Mouse (Mus musculus) midbrain, embryonic 12.5 days (tissue): ENCODE measurements around the gene Zmiz1. TPM values are rescaled to one million over a fixed set of nuclear protein-coding genes. Genes with fewer than 3 reads are reported as not detected.

Experiments
- ATAC-seq: fragments of 200-750 bp; cut with Nextera tagmentation; 2 replicates; pipeline ENCODE4 v1.8.0; 2017; ENCODE audit warnings: low read depth, moderate TSS enrichment, moderate library complexity; ENCODE audit not compliant: low FRiP score
- H3K27ac ChIP-seq: fragments of 300-500 bp; sonication (generic); replicated peaks from 2 replicates; pipeline ENCODE4 v1.5.1; 2016; ENCODE audit warnings: mild to moderate bottlenecking
- H3K27me3 ChIP-seq: fragments of 300-500 bp; sonication (generic); 2 replicates; pipeline ENCODE4 v1.6.1; 2016; ENCODE audit warnings: mild to moderate bottlenecking
- H3K36me3 ChIP-seq: fragments of 300-500 bp; sonication (generic); 2 replicates; pipeline ENCODE4 v1.6.1; 2016
- H3K4me1 ChIP-seq: fragments of 300-500 bp; sonication (generic); 2 replicates; pipeline ENCODE4 v1.6.1; 2016
- H3K4me2 ChIP-seq: fragments of 300-500 bp; sonication (generic); replicated peaks from 2 replicates; pipeline ENCODE4 v1.6.1; 2016; ENCODE audit warnings: mild to moderate bottlenecking, moderate library complexity
- H3K4me3 ChIP-seq: fragments of 300-500 bp; sonication (generic); 2 replicates; pipeline ENCODE4 v1.5.1; 2016; ENCODE audit warnings: mild to moderate bottlenecking
- H3K9ac ChIP-seq: fragments of 300-500 bp; sonication (generic); replicated peaks from 2 replicates; pipeline ENCODE4 v1.6.1; 2016; ENCODE audit warnings: mild to moderate bottlenecking, moderate library complexity
- H3K9me3 ChIP-seq: fragments of 300-500 bp; sonication (generic); 2 replicates; pipeline ENCODE4 v1.6.1; 2016; ENCODE audit warnings: mild to moderate bottlenecking
- WGBS: fragments of 180-500 bp; shearing (Covaris S2); methylation state at CpG from one replicate; pipeline ENCODE4 v1.1.7; 2016; 5-methylcytosine and 5-hydroxymethylcytosine counted together
- polyA plus RNA-seq: library from polyadenylated mRNA; unstranded; fragments of >200 nt; fragmentation: Nextera tagmentation; extraction: Ambion mirVana; gene quantifications from 2 replicates; pipeline ENCODE4 v1.2.1, GENCODE M21; 2016

Gene Zmiz1
- polyA plus RNA-seq, 1 experiment from 2014 or later, result 79.4 TPM

DNA sequence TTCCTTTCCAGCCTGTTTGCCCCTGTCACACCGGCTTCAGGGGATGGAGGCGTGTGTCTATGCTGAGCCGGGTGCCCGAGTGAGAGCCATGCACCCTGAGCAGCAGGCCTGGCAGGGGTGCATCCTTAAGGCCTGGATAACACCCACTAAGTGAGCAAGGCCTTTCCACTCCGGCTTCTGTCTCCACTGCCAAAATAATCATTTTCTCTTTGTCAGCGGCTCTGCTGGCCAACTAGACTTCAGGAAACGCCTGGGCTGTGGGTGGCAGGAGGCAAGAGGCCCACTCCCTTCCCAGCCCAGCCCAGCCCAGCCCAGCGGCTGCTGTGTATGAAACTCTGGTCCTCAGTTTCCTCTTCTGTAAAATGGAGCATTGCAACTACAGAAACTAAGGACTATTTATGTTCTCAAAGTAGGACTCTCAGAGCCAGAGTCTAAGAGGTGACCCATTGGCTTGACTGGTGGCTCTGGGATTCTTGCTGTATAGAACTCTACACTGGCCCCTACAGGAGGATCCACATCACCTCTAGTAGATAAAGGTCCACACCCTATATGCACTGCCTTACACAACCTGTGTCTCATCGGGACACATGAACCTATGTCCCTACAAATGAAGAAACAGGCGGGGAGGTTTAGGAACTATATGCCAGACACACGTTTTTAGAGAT, 76.1 kb downstream of the Zmiz1 start:
- Histone ChIP-seq H3K36me3 (peaks cover 59% of the 10 kb centered on the region), H3K9ac (no peak overlapping the region), H3K4me3 (no peak overlapping the region), H3K4me1 (peaks cover 13% of the 10 kb centered on the region; the same call in 1 of the 2 replicates), H3K27me3 (no peaks in the 10 kb centered on the region), H3K4me2 (no peak overlapping the region), H3K27ac (peak overlapping the region; percentile 35), H3K9me3 (no peaks in the 10 kb centered on the region)
- ATAC-seq, result no peak
- WGBS, result 83% methylated on average over 11 of the region's 11 CpGs

DNA sequence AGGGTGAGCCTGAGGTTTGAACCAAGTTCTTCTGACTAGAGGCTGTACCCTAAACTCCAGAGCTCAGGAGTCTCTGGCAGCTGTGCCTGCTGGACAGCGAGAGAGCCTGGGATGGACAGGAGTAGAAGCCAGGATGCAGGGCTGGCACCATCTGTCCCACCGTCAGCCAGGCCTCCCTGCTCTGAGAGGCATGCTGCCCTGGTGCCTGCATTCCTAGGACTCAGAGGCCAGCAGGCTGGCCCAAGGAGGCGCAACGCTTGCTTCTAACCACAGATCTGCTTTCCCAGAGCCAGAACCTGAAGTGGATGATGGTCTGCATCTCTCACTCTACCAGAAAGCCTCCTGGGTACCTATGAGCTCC, 76.6 kb downstream of the Zmiz1 start:
- H3K4me2 ChIP-seq, result no peak overlapping the region
- no peak for ATAC-seq
- H3K4me3 ChIP-seq, result no peak overlapping the region
- WGBS, result 90% methylated on average over 4 of the region's 4 CpGs
- H3K36me3 ChIP-seq, result peaks cover 60% of the 10 kb centered on the region
- no peak overlapping the region for H3K9ac ChIP-seq
- H3K27me3 ChIP-seq, result no peaks in the 10 kb centered on the region
- no peaks in the 10 kb centered on the region for H3K9me3 ChIP-seq
- H3K4me1 ChIP-seq, result peaks cover 9% of the 10 kb centered on the region; the same call in 1 of the 2 replicates
- H3K27ac ChIP-seq, result peak overlapping the region; percentile 12; the same call in 1 of the 2 replicates

DNA sequence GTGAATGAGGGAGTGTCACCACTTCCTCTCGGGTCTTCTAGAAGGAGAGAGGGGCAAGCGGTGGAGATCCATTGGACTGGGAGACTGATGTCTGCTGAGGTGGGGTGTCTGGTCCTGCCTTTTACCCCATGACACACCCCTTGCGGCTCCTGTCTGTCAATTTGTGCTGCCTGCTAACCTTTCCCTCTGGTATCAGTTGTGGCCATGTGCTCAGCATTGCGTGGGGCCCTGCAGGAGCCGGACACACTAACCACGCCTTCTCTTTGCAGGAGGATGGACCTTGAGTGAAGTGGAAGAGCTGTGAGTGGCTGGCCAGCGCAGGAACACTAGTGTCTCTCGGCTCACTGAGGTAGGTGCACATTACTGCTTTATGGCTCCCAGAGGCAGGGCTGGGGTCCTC, 77.5 kb downstream of the Zmiz1 start:
- no peak overlapping the region for H3K9ac ChIP-seq
- 94% methylated on average over 8 of the region's 8 CpGs for WGBS
- H3K36me3 ChIP-seq, result peaks cover 70% of the 10 kb centered on the region

DNA sequence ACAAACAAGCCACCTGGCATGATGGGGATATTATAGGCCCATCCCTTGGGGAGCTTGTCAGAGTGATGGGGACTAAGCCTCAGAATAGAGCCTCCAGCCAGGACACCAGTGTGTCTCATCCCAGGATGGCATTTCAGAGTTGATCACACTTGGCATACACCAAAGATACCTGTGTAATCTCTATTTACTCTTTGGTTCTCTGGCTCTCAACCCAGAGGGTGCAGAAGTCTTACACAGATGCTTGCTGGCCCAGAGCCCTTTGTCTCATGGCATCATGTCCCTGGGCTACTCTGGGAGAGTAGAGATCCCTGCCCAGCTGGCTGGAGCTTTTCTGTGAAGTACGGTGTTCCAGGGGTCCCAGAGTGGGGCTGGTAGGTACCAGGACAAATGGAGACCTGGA, 78.4 kb downstream of the Zmiz1 start:
- ATAC-seq, result no peak
- H3K27ac ChIP-seq, result no peak overlapping the region
- no peak overlapping the region for H3K4me3 ChIP-seq
- no peak overlapping the region for H3K4me2 ChIP-seq
- peaks cover 74% of the 10 kb centered on the region for H3K36me3 ChIP-seq
- H3K4me1 ChIP-seq, result peaks cover 9% of the 10 kb centered on the region; the same call in 1 of the 2 replicates
- H3K9me3 ChIP-seq, result no peaks in the 10 kb centered on the region
- no peak overlapping the region for H3K9ac ChIP-seq
- no peaks in the 10 kb centered on the region for H3K27me3 ChIP-seq
- 90% methylated on average over 1 of the region's 1 CpGs for WGBS

More for the DNA sequence above, 77.5 kb downstream of the Zmiz1 start:
- H3K9me3 ChIP-seq, result no peaks in the 10 kb centered on the region
- no peak overlapping the region for H3K4me3 ChIP-seq
- peaks cover 9% of the 10 kb centered on the region; the same call in 1 of the 2 replicates for H3K4me1 ChIP-seq
- H3K27ac ChIP-seq, result no peak overlapping the region
- no peak overlapping the region for H3K4me2 ChIP-seq
- no peaks in the 10 kb centered on the region for H3K27me3 ChIP-seq
- no peak for ATAC-seq

DNA sequence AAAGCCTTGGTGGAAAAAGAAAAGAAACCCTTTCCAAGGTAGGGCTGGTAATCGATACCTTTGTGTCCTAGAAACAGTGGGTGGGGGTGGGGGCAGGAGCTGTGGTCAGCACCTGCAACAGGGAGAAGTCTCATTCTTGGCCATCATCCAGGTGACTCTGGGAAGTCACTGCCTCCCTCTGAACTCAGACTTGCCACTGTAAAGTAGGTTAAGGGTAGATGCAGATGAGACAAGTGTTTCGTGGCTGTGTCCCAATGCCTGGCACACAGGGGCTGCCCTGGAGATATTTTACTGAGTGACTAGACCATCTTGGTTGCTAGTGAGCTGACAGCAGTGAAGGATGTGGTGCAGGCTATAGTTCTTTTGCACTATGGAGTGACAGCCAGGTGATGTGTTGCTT, 79.5 kb downstream of the Zmiz1 start:
- Histone ChIP-seq H3K4me1 (peaks cover 9% of the 10 kb centered on the region; the same call in 1 of the 2 replicates), H3K27me3 (no peaks in the 10 kb centered on the region), H3K4me3 (no peak overlapping the region), H3K9me3 (no peaks in the 10 kb centered on the region), H3K27ac (no peak overlapping the region), H3K36me3 (peaks cover 71% of the 10 kb centered on the region), H3K9ac (no peak overlapping the region), H3K4me2 (no peak overlapping the region)
- no peak for ATAC-seq
- 93% methylated on average over 2 of the region's 2 CpGs for WGBS

DNA sequence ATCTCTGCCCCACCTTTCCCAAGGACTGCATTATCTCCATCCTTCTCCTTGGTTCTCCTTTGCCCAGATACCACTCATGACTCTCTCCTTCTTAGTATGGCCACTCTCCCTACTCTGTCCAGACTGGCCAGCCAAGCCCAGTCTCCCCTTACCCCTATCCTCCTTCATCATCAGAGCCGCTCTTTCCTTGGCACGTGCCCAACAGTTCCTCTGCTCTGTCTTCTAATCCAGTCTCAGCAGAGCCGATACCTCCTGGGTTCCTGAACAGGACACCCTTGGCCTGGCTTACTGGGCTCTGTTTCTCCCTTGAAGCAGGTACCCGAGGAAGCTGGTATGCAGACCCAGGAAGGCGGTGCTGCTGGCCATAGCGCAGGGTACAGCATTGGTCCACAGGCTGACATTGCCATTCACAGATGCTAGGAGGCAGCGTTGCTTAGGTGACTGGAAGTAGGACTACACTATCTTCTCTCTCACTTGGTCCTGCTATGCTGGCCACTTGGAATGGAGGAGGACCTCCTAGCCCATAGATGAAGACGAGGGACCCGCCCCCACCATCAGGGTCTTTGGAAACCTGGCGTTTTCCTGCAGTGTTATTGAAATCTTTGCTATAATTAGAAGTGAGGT, 80.6 kb downstream of the Zmiz1 start:
- no peak overlapping the region for H3K4me2 ChIP-seq
- H3K27ac ChIP-seq, result no peak overlapping the region
- H3K36me3 ChIP-seq, result peaks cover 75% of the 10 kb centered on the region
- H3K4me1 ChIP-seq, result peaks cover 9% of the 10 kb centered on the region; the same call in 1 of the 2 replicates
- no peaks in the 10 kb centered on the region for H3K9me3 ChIP-seq
- H3K9ac ChIP-seq, result no peak overlapping the region
- H3K4me3 ChIP-seq, result no peak overlapping the region
- WGBS, result 90% methylated on average over 10 of the region's 10 CpGs
- ATAC-seq, result no peak
- H3K27me3 ChIP-seq, result no peaks in the 10 kb centered on the region

DNA sequence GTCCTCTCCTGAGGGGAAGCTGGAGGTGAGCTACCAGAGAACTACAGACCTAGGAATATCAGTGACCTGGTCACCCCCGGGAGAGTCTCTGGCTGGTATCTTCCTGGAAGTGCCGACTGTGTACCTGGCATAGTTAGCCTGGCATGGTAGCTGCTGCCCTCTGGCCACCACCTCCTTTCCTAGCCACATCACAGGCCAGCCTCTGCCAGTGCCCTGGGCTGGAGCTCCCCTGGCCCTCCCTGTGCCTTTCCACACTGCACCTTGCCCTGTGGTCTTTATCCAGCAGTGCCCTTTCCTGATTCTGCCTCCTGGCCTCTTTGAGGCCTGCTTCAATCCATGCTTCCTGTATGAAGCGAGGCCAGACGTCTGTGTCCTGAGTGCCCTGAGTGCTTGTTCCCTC, 81.2 kb downstream of the Zmiz1 start:
- H3K4me3 ChIP-seq, result no peak overlapping the region
- peaks cover 75% of the 10 kb centered on the region for H3K36me3 ChIP-seq
- WGBS, result 88% methylated on average over 4 of the region's 4 CpGs
- no peaks in the 10 kb centered on the region for H3K9me3 ChIP-seq
- ATAC-seq, result no peak
- H3K27ac ChIP-seq, result peak overlapping the region; percentile 39; the same call in 1 of the 2 replicates
- H3K27me3 ChIP-seq, result no peaks in the 10 kb centered on the region
- no peak overlapping the region for H3K9ac ChIP-seq
- H3K4me2 ChIP-seq, result no peak overlapping the region
- peaks cover 9% of the 10 kb centered on the region; the same call in 1 of the 2 replicates for H3K4me1 ChIP-seq

DNA sequence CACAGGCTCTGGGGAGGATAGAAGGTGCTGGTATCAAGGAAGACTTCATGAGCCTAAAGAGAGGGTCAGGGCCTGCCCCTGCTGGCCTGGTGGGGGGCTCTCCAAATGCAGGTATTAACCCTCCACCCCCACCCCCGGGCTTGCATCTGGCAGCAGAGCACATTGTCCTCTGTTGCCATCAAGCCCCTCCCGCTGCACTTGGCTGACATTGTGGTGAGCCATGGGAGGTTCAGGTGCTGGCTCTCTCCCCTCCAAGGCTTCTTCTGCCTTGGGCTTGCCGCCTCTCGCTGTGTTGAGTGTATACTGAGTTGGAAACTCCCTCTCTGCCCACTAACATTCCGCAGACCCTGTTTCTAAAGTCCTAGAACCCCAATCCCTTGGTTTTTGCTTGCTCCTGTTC, 82.2 kb downstream of the Zmiz1 start:
- Histone ChIP-seq H3K27me3 (no peaks in the 10 kb centered on the region), H3K9ac (no peak overlapping the region), H3K4me3 (no peak overlapping the region), H3K36me3 (peaks cover 76% of the 10 kb centered on the region), H3K9me3 (no peaks in the 10 kb centered on the region), H3K4me2 (no peak overlapping the region), H3K27ac (no peak overlapping the region), H3K4me1 (peaks cover 13% of the 10 kb centered on the region; the same call in 1 of the 2 replicates)
- 77% methylated on average over 5 of the region's 5 CpGs for WGBS
- no peak for ATAC-seq

DNA sequence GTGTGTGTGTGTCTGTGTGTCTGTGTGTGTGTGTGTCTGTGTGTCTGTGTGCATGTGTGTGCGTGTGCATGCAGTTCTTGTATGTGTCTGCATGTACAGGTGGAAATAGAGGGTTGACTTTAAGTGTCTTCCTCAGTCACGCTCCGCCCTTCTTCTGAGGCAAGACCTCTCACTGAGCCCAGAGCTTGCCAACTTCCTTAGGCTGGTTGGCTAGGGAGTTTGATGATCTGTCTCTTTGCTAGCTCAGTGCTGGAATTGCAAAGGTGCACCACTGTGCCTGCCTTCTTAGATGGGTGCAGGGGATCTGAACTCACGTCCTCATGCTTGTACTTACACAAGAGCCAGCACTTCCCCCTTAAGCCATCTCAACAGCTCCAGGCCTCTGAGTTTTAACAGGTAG, 84.1 kb downstream of the Zmiz1 start:
- no peak for ATAC-seq
- no peak overlapping the region for H3K4me3 ChIP-seq
- no peak overlapping the region for H3K4me2 ChIP-seq
- H3K9me3 ChIP-seq, result no peaks in the 10 kb centered on the region
- no peaks in the 10 kb centered on the region for H3K27me3 ChIP-seq
- H3K36me3 ChIP-seq, result peaks cover 75% of the 10 kb centered on the region
- no peak overlapping the region for H3K27ac ChIP-seq
- peaks cover 31% of the 10 kb centered on the region for H3K4me1 ChIP-seq
- 94% methylated on average over 4 of the region's 4 CpGs for WGBS
- no peak overlapping the region for H3K9ac ChIP-seq

DNA sequence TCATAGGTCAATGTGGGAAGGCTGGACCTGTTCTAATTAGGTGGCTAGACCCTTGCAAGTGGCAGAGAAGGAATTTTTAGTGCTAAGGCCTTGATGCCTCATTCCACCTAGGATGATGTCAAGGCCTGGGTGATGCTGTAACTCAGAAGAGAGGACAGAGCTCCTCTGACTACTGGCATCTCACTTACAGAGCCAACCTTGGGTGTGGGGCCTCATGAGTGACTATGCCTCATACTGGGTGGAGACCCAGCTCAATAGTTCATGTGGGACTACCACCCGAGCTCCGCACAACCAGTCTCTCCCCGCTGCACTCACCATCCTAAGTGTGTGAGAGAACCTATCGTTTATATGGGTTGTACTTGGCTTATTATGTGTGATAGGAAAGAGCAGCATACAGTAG, 84.9 kb downstream of the Zmiz1 start:
- H3K4me2 ChIP-seq, result no peak overlapping the region
- no peak overlapping the region for H3K27ac ChIP-seq
- H3K4me3 ChIP-seq, result no peak overlapping the region
- H3K27me3 ChIP-seq, result no peaks in the 10 kb centered on the region
- H3K9me3 ChIP-seq, result no peaks in the 10 kb centered on the region
- ATAC-seq, result no peak
- 96% methylated on average over 4 of the region's 4 CpGs for WGBS
- no peak overlapping the region for H3K9ac ChIP-seq
- peaks cover 39% of the 10 kb centered on the region for H3K4me1 ChIP-seq
- peaks cover 80% of the 10 kb centered on the region for H3K36me3 ChIP-seq

DNA sequence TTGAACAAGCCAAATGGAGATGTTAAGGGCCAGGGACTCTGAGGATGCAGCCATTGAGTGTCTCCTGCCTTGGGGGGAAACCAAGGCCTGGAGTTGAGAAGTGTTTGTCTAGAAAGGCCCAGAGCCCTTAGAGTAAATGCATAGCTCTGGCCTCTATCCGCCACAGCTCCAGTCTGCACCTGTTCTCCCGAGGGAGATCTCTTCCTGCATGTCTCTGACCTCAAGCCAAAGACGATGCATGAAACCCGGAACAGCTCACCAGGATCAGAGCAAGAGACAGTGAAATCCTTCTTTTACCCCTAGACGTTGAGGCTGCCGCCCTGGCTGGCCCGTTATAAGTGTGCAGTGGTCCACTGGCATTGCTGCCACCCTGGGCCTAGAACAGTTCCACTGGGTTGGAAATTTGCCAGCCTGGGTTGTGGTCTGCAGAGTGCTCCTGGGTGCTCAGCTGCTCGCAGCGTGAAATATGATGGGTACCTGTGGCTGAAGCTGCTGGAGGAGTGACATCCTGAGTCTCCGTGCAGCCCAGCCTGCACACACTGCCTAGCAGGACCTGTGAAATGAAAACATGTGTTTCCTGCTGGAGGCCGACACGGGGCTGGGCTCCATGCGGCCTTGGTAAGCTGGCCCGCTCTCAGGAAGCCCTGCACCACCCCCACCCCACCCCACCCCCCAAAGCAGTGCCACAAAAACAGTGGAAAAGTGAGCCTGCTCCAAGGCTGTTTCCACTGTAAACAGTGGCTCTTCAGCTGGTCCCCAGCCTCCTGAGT, 88.1 kb downstream of the Zmiz1 start:
- Histone ChIP-seq H3K4me2 (no peak overlapping the region), H3K36me3 (peaks cover 54% of the 10 kb centered on the region), H3K9ac (no peak overlapping the region), H3K27me3 (no peaks in the 10 kb centered on the region), H3K9me3 (no peaks in the 10 kb centered on the region), H3K27ac (peak overlapping the region; percentile 49), H3K4me3 (no peak overlapping the region), H3K4me1 (peaks cover 59% of the 10 kb centered on the region)
- no peak for ATAC-seq
- 82% methylated on average over 14 of the region's 14 CpGs for WGBS

DNA sequence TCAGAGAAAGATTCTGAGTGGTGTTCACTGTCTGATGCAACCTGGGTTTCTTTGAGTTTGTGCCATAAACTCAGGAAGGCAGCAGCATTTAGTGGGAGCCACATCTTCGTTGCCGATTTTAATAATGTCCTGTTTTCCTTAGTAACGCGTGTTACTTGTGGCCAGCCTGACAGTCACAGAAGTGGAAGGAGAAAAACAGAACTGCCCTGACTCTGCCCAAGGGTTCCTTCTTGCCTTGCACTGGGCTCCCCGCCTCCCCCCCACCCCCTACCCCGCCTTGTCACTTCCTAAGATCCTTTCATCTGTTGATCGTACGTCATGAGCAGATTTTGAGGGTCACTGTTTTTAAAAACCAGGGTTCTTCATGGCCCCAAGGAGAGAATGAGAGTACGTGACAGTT, 88.9 kb downstream of the Zmiz1 start:
- 85% methylated on average over 9 of the region's 9 CpGs for WGBS
- Histone ChIP-seq H3K27me3 (no peaks in the 10 kb centered on the region; the same call in 1 of the 2 replicates), H3K9ac (no peak overlapping the region), H3K4me2 (no peak overlapping the region), H3K4me3 (no peak overlapping the region), H3K4me1 (peaks cover 66% of the 10 kb centered on the region), H3K27ac (peak overlapping the region; percentile 60; the same call in 1 of the 2 replicates), H3K36me3 (peaks cover 60% of the 10 kb centered on the region), H3K9me3 (no peaks in the 10 kb centered on the region)
- no peak for ATAC-seq
